Mouse (Mus musculus) cortical plate, adult 2 months (tissue): ENCODE data around the gene S100z.

Source experiments
- CTCF ChIP-seq: fragments of 200-500 bp; IDR thresholded peaks from 2 replicates; pipeline ENCODE4 v1.5.1; 2011; ENCODE audit warnings: mild to moderate bottlenecking, control low read depth, low read length; ENCODE audit not compliant: insufficient read depth; ENCODE audit errors: extremely low read depth
- POLR2A ChIP-seq: fragments of 200-500 bp; IDR thresholded peaks from 2 replicates; pipeline ENCODE4 v1.6.1; 2011; ENCODE audit warnings: mild to moderate bottlenecking, low read length, control low read depth; ENCODE audit not compliant: insufficient read depth; ENCODE audit errors: extremely low read depth

GRCm38 (mm10) chr13:95496601-95497000 lies 18.1 kb upstream of the S100z start:
- TF ChIP-seq POLR2A, result no peak
- no peak for TF ChIP-seq CTCF
